Mouse (Mus musculus) frontal cortex, postnatal 36 days (tissue): ENCODE results near the gene Gm13272.
"Not testable (repeated sequence)": the region's sequence is repeated elsewhere in the genome, so short reads cannot be mapped to it uniquely, and the experiment has no call there.

Source experiments
- DNase-seq, 2 experiments: peaks; one replicate each; pipeline ENCODE4 v3.0.0; 2022; ENCODE audit warnings: low spot score in 2 of 2

The Gm13272 gene

DNA sequence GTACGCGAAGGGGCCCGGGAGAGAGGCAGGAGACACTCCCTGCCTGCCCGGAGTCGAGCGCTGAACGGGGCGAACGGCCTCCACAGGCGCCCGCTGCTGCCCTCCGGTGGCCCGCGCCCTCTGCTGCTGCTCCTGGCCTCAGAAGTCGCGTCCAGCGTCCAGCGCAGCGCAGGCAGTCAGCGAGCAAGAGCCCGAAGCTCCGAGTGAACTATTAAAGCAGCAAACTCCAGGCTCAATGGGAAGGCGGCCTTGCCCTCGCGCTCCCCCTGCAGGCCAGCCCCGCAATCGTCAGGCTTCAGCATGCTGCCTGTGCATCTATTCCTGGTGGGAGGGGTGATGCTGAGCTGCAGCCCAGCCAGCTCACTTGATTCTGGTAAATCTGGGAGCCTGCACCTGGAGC, 5.8 kb downstream of the Gm13272 start, which contains the start of gene Gm13276:
Gene Gm13276, plus strand, starts transcription at position 301 of the 400 bp plus-strand sequence.
- not testable (repeated sequence) for DNase-seq

DNA sequence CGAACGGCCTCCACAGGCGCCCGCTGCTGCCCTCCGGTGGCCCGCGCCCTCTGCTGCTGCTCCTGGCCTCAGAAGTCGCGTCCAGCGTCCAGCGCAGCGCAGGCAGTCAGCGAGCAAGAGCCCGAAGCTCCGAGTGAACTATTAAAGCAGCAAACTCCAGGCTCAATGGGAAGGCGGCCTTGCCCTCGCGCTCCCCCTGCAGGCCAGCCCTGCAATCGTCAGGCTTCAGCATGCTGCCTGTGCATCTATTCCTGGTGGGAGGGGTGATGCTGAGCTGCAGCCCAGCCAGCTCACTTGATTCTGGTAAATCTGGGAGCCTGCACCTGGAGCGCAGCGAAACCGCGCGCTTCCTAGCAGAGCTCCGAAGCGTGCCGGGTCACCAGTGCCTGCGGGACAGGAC, 8.8 kb downstream of the Gm13272 start, which contains the start of gene Gm13277:
Gene Gm13277, plus strand, starts transcription at position 231 of the 400 bp plus-strand sequence.
- peak; percentile 41 to 76 for DNase-seq

DNA sequence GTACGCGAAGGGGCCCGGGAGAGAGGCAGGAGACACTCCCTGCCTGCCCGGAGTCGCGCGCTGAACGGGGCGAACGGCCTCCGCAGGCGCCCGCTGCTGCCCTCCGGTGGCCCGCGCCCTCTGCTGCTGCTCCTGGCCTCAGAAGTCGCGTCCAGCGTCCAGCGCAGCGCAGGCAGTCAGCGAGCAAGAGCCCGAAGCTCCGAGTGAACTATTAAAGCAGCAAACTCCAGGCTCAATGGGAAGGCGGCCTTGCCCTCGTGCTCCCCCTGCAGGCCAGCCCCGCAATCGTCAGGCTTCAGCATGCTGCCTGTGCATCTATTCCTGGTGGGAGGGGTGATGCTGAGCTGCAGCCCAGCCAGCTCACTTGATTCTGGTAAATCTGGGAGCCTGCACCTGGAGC, 11.6 kb downstream of the Gm13272 start, which contains the start of gene Gm13278:
Gene Gm13278, plus strand, starts transcription at position 301 of the 400 bp plus-strand sequence.
- not testable (repeated sequence) for DNase-seq

DNA sequence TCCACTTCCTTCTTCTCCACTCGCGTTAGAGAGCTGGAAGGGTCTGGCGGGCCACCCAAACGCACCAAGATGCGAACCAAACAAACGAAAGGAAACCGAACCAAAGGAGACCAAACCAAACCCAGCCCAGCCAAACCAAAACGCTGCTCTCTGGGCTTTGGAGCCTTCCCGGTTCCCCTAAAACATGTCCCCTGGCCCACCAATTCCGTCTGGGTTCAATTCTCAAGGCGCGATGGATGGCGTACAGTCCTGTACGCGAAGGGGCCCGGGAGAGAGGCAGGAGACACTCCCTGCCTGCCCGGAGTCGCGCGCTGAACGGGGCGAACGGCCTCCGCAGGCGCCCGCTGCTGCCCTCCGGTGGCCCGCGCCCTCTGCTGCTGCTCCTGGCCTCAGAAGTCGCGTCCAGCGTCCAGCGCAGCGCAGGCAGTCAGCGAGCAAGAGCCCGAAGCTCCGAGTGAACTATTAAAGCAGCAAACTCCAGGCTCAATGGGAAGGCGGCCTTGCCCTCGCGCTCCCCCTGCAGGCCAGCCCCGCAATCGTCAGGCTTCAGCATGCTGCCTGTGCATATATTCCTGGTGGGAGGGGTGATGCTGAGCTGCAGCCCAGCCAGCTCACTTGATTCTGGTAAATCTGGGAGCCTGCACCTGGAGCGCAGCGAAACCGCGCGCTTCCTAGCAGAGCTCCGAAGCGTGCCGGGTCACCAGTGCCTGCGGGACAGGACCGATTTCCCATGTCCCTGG, 14.5 kb downstream of the Gm13272 start, which contains the start of gene Gm13275:
Gene Gm13275, plus strand, starts transcription at position 552 of the 740 bp plus-strand sequence.
- DNase-seq, result peak; percentile 68 to 78

GRCm38 (mm10) chr4:88797097-88797496, 17.4 kb downstream of the Gm13272 start, which contains the start of gene Gm13279:
Gene Gm13279, plus strand, starts transcription at chr4:88797397.
- DNase-seq, result not testable (repeated sequence)

GRCm38 (mm10) chr4:88799365-88799764, 19.7 kb downstream of the Gm13272 start, which contains the start of gene Gm13285:
Gene Gm13285, plus strand, starts transcription at chr4:88799665.
- DNase-seq, result not testable (repeated sequence)

DNA sequence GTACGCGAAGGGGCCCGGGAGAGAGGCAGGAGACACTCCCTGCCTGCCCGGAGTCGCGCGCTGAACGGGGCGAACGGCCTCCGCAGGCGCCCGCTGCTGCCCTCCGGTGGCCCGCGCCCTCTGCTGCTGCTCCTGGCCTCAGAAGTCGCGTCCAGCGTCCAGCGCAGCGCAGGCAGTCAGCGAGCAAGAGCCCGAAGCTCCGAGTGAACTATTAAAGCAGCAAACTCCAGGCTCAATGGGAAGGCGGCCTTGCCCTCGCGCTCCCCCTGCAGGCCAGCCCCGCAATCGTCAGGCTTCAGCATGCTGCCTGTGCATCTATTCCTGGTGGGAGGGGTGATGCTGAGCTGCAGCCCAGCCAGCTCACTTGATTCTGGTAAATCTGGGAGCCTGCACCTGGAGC, 23.3 kb downstream of the Gm13272 start, which contains the start of gene Gm13287:
Gene Gm13287, plus strand, starts transcription at position 301 of the 400 bp plus-strand sequence.
- DNase-seq, result not testable (repeated sequence)

- not testable (repeated sequence) for DNase-seq
Observed at GRCm38 (mm10) chr4:88805231-88805630, 25.6 kb downstream of the Gm13272 start, which contains the start of gene Gm13288. Gene Gm13288, plus strand, starts transcription at chr4:88805531.

- peak; percentile 1 to 2 for DNase-seq
Observed at GRCm38 (mm10) chr4:88805761-88806160, 26.1 kb downstream of the Gm13272 start.

DNA sequence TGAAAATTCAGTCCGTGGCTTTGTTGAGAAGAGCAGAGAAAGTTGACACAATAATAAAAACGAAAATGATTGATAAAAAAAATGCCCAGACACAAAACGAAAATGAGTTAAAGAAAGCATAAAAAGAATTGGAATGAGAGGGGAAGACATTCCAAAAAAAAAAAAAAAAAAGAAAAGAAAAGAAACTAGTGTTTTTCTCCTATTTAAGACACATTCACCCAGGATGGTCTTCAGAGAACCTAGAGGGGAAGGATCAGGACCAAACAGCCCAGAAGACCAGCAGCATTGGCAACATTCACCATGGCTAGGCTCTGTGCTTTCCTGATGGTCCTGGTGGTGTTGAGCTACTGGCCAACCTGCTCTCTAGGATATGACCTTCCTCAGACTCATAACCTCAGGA, 36.3 kb downstream of the Gm13272 start, which contains the start of gene Ifna7:
Gene Ifna7, plus strand, starts transcription at position 301 of the 400 bp plus-strand sequence.
- no peak for DNase-seq

GRCm38 (mm10) chr4:88819659-88820058, 40.0 kb downstream of the Gm13272 start, which contains the start of gene Ifna11:
Gene Ifna11, plus strand, starts transcription at chr4:88819959.
- DNase-seq, result no peak

DNA sequence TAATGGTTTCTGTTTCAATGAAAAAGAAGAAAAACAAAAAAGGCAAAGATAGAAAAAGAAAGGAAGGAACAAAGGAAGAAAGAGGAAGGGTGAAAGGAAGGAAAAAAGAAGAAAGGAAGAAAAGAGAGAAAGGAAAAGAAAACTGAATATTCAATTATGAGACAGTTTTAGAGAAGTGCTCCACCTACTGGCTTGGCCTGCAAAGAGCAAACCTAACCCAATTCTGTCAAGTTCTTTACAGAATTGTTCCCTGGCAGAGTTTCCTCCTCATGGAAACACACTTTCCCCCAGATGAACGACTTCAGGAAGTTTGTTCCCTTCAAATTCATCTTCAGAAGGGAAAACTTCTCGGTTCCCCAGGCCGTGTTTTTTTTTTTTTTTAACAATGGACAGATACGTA, 43.3 kb downstream of the Gm13272 start:
- DNase-seq, result peak in 1 of 2 experiments; percentile 11

DNA sequence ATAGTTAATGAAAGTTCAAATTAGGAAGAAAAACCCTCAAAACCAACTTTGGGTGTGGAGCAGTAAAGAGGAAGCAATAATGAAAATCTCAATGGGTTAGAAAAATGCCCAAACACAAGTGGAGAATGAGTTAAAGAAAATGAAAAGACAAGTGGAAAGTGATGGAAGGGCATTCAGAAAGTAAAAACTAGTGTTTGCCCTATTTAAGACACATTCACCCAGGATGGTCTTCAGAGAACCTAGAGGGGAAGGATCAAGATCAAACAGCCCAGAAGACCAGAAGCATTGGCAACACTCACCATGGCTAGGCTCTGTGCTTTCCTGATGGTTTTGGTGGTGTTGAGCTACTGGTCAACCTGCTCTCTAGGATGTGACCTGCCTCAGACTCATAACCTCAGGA, 47.5 kb downstream of the Gm13272 start, which contains the start of gene Ifna6:
Gene Ifna6, plus strand, starts transcription at position 301 of the 400 bp plus-strand sequence.
- not testable (repeated sequence) for DNase-seq
